Mouse (Mus musculus) mature B cell (primary cell): ENCODE measurements around the gene Shf.

Source experiments
- in situ Hi-C: fragments of 300-500 bp; cut with MboI; formaldehyde crosslinking; loops from 2 replicates; pipeline ENCODE4 v1.14.3; 2019

The Shf gene

GRCm38 (mm10) chr2:122368995-122369739 is at the start of gene Shf:
Gene Shf, minus strand, starts transcription at chr2:122369162.
- in situ Hi-C loops = no loop called here

- in situ Hi-C loops = no loop called here
Measured at GRCm38 (mm10) chr2:122408928-122409327, 40.0 kb upstream of the Shf start.

GRCm38 (mm10) chr2:122407607-122408006 is 38.6 kb upstream of the Shf start:
- in situ Hi-C loops = no loop called here

- in situ Hi-C loops = no loop called here
Measured at GRCm38 (mm10) chr2:122396150-122396549, 27.2 kb upstream of the Shf start.

- in situ Hi-C loops = loop anchor here (10.0 kb wide), 1 partner anchor 78 kb away; no protein-coding TSS in a partner anchor
Measured at GRCm38 (mm10) chr2:122387135-122387534, 18.2 kb upstream of the Shf start.

GRCm38 (mm10) chr2:122385095-122385494 is 16.1 kb upstream of the Shf start:
- in situ Hi-C loops = loop anchor here (10.0 kb wide), 1 partner anchor 80 kb away; no protein-coding TSS in a partner anchor

- in situ Hi-C loops = loop anchor here (10.0 kb wide), 1 partner anchor 83 kb away; no protein-coding TSS in a partner anchor
Measured at GRCm38 (mm10) chr2:122382121-122382520, 13.2 kb upstream of the Shf start.

- in situ Hi-C loops = loop anchor here (10.0 kb wide), 1 partner anchor 83 kb away; no protein-coding TSS in a partner anchor
Measured at GRCm38 (mm10) chr2:122381329-122382103, 12.6 kb upstream of the Shf start.

GRCm38 (mm10) chr2:122380768-122381311 is 11.9 kb upstream of the Shf start:
- in situ Hi-C loops = loop anchor here (10.0 kb wide), 1 partner anchor 84 kb away; no protein-coding TSS in a partner anchor

GRCm38 (mm10) chr2:122379292-122379650 is 10.3 kb upstream of the Shf start:
- in situ Hi-C loops = no loop called here

- in situ Hi-C loops = no loop called here
Measured at GRCm38 (mm10) chr2:122378421-122379291, 9.7 kb upstream of the Shf start.

GRCm38 (mm10) chr2:122377751-122378246 is 8.8 kb upstream of the Shf start:
- in situ Hi-C loops = no loop called here

GRCm38 (mm10) chr2:122377215-122377674 is 8.3 kb upstream of the Shf start:
- in situ Hi-C loops = no loop called here

- in situ Hi-C loops = no loop called here
Measured at GRCm38 (mm10) chr2:122376041-122376561, 7.1 kb upstream of the Shf start.

- in situ Hi-C loops = no loop called here
Measured at GRCm38 (mm10) chr2:122375391-122375991, 6.5 kb upstream of the Shf start.

GRCm38 (mm10) chr2:122374666-122375331 is 5.8 kb upstream of the Shf start:
- in situ Hi-C loops = no loop called here

GRCm38 (mm10) chr2:122374012-122374411 is 5.0 kb upstream of the Shf start:
- in situ Hi-C loops = no loop called here

- in situ Hi-C loops = no loop called here
Measured at GRCm38 (mm10) chr2:122372541-122372940, 3.6 kb upstream of the Shf start.

GRCm38 (mm10) chr2:122372067-122372466 is 3.1 kb upstream of the Shf start:
- in situ Hi-C loops = no loop called here
